Mouse (Mus musculus) brain, embryonic 14.5 days (tissue): Measurements from ENCODE around the gene Mpv17. TPM values are rescaled to one million over a fixed set of nuclear protein-coding genes. Genes with fewer than 3 reads are reported as not detected.

Experiments used
- DNase-seq: peaks from one replicate; pipeline ENCODE4 v3.0.0-alpha.2; 2011; ENCODE audit warnings: low read depth
- CTCF ChIP-seq: fragments of 200-500 bp; IDR thresholded peaks from 2 replicates; pipeline ENCODE4 v1.5.1; 2012; ENCODE audit warnings: inconsistent platforms, mild to moderate bottlenecking, moderate library complexity, borderline replicate concordance; ENCODE audit not compliant: insufficient read depth, insufficient read length; ENCODE audit errors: extremely low read depth
- POLR2A ChIP-seq: fragments of 200-500 bp; IDR thresholded peaks from 2 replicates; pipeline ENCODE4 v1.6.1; 2012; ENCODE audit warnings: mild to moderate bottlenecking, inconsistent platforms, borderline replicate concordance; ENCODE audit not compliant: poor library complexity, insufficient read depth, insufficient read length, severe bottlenecking; ENCODE audit errors: extremely low read depth
- polyA plus RNA-seq: library from polyadenylated mRNA; depleted of rRNA; stranded (reverse); fragments of >200 nt; gene quantifications from 2 replicates; pipeline ENCODE4 v1.2.3, GENCODE M21; 2012

The Mpv17 gene
- polyA plus RNA-seq, 1 experiment, result 55.9 TPM

- DNase-seq, result no peak
- no peak for TF ChIP-seq CTCF
- TF ChIP-seq POLR2A, result no peak
Measured at GRCm38 (mm10) chr5:31136730-31137424, 17.2 kb downstream of the Mpv17 start.

- TF ChIP-seq CTCF (no peak), POLR2A (no peak)
Measured at GRCm38 (mm10) chr5:31126050-31126449, 28.0 kb downstream of the Mpv17 start.

GRCm38 (mm10) chr5:31123481-31123880, 30.6 kb downstream of the Mpv17 start:
- no peak for DNase-seq
- no peak for TF ChIP-seq CTCF
- TF ChIP-seq POLR2A, result no peak

More at GRCm38 (mm10) chr5:31126050-31126449, 28.0 kb downstream of the Mpv17 start:
- DNase-seq, result no peak

- DNase-seq, result no peak
- TF ChIP-seq CTCF, result no peak
Measured at GRCm38 (mm10) chr5:31121111-31121510, 32.9 kb downstream of the Mpv17 start.

DNA sequence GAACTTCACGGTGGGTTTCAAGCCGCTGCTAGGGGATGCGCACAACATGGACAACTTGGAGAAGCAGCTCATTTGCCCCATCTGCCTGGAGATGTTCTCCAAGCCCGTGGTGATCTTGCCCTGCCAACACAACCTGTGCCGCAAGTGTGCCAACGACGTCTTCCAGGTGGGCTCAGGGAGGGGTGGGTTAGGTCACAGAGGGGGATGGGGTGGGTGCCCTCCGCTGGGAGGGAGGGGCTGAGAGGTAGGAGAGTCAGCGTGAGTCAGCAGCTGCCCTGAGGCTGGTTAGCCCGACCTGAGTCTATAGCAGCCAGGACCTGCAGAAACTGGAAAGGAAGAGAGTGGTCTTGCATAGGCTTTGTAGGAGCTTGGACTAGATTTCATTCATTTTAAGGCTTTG, 37.1 kb downstream of the Mpv17 start:
- no peak for TF ChIP-seq POLR2A
- no peak for TF ChIP-seq CTCF
- no peak for DNase-seq

- TF ChIP-seq CTCF, result no peak
- no peak for TF ChIP-seq POLR2A
- DNase-seq, result no peak
Measured at GRCm38 (mm10) chr5:31116354-31116753, 37.7 kb downstream of the Mpv17 start, which contains the start of gene Trim54. Gene Trim54, plus strand, starts transcription at chr5:31116712.

GRCm38 (mm10) chr5:31110781-31111180, 43.3 kb downstream of the Mpv17 start:
- TF ChIP-seq POLR2A, result no peak
- peak; percentile 41; the same call in 1 of the 2 replicates for TF ChIP-seq CTCF
- peak; percentile 21 for DNase-seq

- no peak for DNase-seq
- TF ChIP-seq POLR2A (no peak), CTCF (no peak)
Measured at GRCm38 (mm10) chr5:31108000-31108490, 46.0 kb downstream of the Mpv17 start, which contains the start of gene Slc30a3. Gene Slc30a3, minus strand, starts transcription at chr5:31108237.

DNA sequence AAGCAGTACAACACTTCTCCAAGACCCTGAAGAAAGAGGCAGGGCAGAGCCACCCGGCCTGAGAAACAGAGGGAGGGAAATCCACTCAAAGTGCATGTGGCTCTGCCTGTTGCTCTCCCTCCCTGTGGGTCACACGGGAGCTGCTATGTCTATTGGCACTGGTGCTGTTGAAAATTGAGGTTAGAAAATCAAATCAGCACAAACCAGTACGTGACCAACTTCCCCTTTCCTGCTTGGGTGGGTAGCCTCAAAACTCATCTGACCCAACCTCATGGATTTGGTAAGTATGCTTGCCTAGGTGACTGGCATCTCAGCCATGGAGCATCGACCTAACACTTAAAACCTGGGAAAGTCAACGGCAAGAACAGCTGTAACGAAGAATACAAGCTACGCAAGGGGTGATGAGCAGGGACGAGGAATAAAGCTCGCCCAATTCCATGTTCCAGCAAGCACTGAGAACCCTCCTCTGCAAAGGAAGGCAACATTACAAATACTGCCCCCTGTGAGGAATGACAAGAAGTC, 48.2 kb downstream of the Mpv17 start, which contains the start of gene Dnajc5g:
Gene Dnajc5g, plus strand, starts transcription at position 472 of the 522 bp plus-strand sequence.
- no peak for DNase-seq
- TF ChIP-seq POLR2A (no peak), CTCF (no peak)

DNA sequence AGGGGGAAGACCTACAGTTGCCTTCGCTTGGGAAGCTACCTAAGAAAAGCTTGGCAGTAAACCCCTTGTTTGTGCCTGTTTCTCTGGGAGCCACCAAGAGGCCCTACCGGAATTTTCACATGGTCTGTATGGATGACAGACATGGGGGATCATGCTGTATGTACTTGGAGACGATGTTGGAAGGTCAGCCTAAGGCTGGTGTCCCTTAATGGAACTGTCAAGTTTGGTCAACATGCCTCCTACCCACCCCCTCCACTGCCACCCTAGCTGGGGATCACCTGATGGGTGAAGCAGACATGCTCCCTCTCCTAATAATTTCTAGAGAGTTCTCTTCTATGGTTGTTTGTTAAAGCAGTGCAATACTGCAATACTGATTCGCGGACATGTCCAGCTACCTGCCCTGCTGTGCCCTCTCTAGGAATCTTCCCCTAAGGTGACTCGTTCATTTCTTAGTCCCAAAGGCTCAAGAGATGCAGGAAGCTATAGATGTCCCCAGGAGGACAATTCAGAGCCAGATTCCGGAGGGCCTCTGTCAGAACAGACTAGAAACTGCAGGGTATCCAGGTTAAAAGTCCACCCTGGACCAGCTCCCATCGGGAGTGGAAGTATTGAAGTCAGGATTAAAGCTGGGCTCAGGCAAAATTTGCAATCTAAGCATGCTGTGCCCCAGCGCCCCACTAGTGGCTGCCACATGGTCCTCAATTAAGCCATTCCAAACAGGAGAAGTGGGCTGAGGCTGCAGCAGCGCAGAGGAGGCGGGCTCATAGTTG, 58.2 kb downstream of the Mpv17 start:
- DNase-seq, result peak; percentile 37

More for the DNA sequence above, 58.2 kb downstream of the Mpv17 start:
- TF ChIP-seq CTCF (no peak), POLR2A (no peak)
